Mouse (Mus musculus) cerebellum, adult 9-10 months (tissue): ENCODE data around the gene Trim43a.
"Not testable (repeated sequence)": the region's sequence is repeated elsewhere in the genome, so short reads cannot be mapped to it uniquely, and the experiment has no call there.

Source experiments
- DNase-seq: peaks from one replicate; pipeline ENCODE4 v3.0.0; 2022

Gene Trim43a

DNA sequence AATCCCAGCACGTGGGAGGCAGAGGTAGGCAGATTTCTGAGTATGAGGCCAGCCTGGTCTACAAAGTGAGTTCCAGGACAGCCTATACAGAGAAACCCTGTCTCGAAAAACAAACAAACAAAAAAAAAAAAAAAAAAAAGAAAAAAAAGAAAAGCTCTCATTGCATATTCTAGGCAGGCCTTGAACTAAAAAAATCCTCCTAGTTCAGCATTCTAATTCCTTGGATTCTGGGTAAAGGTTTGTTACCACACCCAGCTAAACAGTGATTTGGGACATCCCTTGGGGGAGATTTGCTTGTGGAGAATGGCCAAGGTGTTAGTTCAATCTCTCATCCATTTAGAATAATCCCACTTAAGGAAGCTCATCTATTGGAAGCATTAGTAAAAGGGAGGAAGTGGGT is at the start of gene Trim43a:
TSS of gene Trim43a (plus strand) at position 301 of the 400 bp plus-strand sequence.
- not testable (repeated sequence) for DNase-seq

DNA sequence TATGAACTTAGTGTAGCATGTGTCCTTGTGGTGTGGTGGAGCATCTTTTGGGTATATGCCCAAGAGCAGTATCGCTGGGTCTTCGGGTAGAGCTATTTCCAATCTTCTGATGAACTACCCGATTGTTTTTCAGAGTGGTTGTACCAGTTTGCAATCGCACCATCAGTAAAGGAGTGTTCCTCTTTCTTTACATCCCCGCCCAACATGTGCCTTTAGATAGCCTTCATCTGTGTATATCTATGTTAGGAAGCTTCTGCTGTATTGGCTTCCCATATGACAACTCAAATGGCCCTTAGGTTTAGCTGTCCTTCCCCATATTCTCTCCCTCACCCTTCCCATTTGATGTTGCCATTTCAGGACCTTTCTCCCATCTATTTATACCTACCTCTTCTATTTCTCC is 46.6 kb upstream of the Trim43a start:
- DNase-seq, result no peak

GRCm38 (mm10) chr9:88539546-88540224 is 41.0 kb upstream of the Trim43a start:
- no peak for DNase-seq

GRCm38 (mm10) chr9:88542816-88543215 is 37.9 kb upstream of the Trim43a start:
- DNase-seq, result no peak

- DNase-seq, result no peak
These were observed 35.2 kb upstream of the Trim43a start for GRCm38 (mm10) chr9:88545534-88545933.

DNA sequence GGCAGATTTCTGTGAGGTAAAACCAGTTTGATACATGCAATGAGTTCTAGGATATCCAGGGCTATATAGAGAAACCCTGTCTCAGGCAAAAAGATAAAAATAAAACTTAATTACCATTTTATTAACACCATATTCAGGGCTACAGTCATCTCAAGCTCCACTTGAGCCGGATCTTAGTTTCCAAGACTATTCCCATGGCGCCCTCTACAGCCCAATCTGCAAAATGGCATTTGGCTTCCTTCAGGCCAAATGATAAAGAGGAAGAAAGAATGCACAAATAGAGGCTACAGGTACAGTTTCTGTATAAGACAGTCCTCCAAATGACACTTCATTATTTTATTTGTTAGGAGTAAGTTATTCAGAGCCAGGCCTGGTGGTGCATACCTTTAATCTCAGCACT is 34.5 kb upstream of the Trim43a start:
- peak; percentile 84 for DNase-seq

DNA sequence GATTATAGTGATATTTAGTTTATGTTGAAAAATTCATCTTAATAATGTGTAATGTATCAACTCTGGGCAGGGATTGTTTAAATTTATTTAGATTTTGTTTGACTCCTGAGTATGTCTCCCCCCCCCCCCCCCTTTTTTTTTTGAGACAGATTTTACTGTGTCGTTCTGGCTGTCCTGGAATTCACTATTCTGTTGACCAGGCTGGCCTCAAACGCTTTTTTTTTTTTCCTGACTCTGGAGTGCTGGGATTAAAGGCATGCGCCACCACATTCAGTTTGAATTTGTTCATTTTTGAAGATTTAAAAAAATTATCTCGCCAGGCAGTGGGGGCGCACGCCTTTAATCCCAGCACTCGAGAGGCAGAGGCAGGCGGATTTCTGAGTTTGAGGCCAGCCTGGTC is 34.0 kb upstream of the Trim43a start:
- DNase-seq, result no peak

DNA sequence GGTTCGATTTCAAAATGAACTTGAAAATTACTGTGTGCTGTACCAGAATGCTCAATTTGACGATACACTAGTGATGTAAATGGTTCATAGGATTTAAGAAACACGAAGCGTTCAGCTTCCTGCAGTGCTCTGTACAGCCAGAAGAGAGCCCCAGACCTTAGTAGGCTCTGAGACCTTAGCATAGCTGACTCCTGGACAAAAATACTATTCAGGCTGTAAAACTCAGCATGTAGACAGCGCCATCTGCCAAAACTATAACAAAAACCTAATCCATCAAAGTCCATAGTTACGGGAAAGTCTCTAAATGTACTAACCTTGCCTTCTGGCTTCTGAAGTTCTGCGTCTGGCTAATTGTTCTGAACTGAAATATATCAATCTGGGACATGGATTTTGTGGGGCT is 33.4 kb upstream of the Trim43a start:
- peak; percentile 60 for DNase-seq

GRCm38 (mm10) chr9:88547851-88548613 is 32.7 kb upstream of the Trim43a start, which contains the start of gene Zfp949:
Gene Zfp949 (plus strand): TSS chr9:88548020.
- peak; percentile 95 for DNase-seq

- DNase-seq, result no peak
These were observed 32.1 kb upstream of the Trim43a start for GRCm38 (mm10) chr9:88548614-88548945.

- no peak for DNase-seq
These were observed 27.6 kb upstream of the Trim43a start for GRCm38 (mm10) chr9:88553071-88553470.

DNA sequence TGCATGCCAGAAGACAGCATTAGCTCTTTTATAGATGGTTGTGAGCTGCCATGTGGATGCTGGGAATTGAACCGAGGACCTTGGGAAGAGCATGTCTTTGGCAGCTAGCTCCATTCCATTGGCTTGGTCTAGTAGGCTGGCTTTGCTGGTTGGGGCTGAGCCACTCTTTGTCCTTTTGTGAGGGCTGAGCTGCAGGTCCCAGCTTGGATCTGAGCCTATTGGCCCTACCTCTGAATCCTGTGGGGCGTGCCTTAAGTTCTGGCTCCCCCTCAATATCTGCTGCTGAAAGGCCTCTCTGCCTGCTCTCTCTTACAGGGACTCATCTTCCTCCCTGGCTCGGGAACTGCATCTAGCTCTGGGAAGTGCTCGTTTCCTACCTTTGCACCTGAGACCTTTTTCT is 22.5 kb upstream of the Trim43a start:
- no peak for DNase-seq

DNA sequence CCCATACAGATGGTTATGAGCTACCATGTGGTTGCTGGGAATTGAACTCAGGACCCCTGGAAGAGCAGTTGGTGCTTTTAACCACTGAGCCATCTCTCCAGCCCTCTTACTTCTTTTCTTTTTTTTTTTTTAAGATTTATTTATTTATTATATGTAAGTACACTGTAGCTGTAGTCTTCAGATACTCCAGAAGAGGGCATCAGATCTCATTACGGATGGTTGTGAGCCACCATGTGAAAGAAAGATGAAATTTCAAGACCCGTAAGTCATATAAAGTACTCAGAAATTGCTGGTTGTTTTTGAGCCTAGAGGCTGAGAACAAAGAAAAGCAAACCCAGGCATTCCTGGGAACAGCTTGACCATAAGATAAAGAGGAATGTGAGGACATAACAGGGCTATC is 19.2 kb upstream of the Trim43a start:
- not testable (repeated sequence) for DNase-seq

DNA sequence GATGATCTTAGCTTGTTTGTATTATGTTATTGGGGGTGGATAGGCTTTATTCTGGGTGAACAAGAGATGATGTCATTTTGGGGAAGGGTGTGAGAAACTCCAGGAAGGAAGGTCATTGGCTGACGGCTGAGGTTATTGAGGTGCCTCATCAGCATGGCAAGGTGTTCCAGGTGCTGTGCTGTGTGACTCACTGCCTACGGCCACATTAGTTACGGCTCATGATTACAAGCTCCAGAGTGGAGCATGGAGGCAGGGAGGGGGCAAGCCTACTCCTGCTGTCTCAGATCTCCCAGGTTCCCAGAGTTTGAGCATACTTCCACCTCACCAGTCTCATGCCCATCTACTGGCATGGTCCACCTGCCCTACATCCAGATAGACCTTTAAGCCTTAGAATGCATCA is 10.2 kb upstream of the Trim43a start:
- DNase-seq, result not testable (repeated sequence)

DNA sequence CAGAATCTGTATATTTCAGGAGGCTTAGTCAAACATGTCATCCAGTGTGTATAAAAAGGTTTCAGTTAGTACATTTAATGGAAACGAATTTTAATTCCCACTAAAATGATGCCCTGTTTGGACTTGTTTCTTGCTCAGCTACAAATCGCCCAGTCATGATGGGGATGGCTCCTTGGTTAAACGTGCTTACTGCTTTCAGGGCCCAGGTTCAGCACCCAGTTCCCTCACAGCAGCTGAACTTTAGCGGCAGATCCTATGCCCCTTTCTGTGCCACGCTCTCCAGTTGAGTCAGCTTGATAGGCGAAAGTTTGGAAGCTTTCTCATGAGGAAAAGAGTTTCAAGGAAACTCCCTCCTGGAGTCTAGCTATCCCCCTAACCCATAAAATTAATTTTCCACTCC is 13.0 kb downstream of the Trim43a start:
- not testable (repeated sequence) for DNase-seq

DNA sequence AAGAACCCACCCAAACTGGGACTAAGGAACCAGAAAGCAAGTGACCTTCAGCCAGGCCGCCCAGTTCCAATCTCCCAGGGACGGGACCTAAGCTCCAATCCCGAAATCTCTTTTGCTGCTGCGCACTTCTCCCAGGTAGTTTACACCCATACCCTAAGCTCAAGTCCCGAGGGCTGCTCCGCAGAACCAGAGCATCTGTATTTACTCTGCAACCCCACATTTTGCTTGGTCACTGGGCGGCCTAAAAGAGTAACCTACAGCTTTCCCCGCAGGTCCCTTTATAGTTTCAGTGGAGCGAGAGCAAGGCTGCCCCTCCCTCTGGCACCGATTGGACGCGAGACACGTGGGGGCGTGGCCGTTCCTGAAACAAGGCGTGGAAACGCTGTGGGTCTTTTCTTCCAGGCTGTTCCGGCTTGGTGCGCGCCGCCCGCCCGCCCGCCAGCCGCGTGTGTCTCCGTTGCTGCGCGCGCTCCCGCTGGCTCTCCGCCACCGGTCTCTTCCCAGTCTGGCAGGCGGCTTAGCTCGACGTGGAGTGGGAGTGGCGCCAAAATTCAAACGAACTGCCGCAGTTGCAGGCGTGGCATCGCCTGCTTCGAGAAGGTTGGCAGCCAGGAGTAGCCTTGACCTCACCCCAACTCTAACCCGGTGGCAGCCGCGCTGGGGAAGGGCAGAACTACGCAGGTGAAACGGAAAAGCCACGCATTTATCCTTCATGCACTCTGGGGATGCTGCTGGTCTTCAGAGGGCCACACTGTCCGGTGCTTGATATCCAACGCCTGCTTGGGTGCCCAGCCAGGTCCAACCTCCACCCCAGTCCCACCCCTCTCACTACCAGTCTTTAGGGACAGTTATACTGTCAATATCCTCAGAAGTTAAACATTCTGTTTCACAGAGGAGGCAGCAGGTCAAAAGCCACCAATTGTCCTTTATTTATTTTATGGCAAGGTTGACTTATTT is 18.8 kb downstream of the Trim43a start:
- peak; percentile 97 for DNase-seq

DNA sequence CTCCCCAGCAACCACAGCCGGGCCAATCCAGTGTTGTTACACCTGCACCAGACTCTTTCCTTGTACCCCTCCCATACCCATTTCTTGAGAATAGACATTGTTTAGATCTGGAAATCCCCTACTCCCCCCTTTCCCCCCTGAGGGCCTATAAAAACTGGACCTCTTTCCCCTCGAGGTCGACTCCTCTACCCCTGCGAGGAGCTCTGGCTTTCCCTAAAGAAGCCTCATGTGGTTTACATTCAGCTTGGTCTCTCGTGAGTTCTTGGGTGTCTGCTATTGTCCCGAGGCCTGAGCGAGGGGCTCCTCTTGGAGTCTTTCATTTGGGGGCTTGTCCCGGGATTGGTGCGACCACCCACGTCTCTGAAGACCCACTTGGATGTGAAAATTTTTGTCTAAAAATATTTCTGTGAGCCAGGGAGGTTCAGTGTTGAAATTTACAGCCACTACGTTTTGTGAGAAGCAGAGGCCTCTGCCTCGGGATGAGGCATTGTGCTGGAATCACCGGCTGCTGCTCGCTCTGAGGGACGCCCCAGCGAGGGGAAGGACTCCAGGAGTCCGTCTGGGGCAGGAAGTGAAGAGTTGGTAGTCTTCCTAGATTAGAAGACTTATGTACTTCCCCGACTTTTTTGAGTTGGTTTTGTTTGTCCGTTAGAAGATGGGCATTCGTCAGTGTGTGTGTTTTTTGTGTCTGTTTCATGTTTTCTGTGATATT is 45.3 kb downstream of the Trim43a start:
- not testable (repeated sequence) for DNase-seq

GRCm38 (mm10) chr9:88638125-88638524 is 57.4 kb downstream of the Trim43a start:
- DNase-seq, result not testable (repeated sequence)
